Mouse (Mus musculus) cerebellum, adult 2 months (tissue): ENCODE measurements around the gene Fam13c.

ENCODE experiments used
- CTCF ChIP-seq: fragments of 200-500 bp; IDR thresholded peaks from 2 replicates; pipeline ENCODE4 v1.5.1; 2011; ENCODE audit warnings: low read depth, mild to moderate bottlenecking, control low read depth, low read length, moderate library complexity, borderline replicate concordance; ENCODE audit not compliant: insufficient read depth
- POLR2A ChIP-seq: fragments of 200-500 bp; IDR thresholded peaks from 2 replicates; pipeline ENCODE4 v1.6.1; 2011; ENCODE audit warnings: low read length, control low read depth, borderline replicate concordance; ENCODE audit not compliant: insufficient read depth

- TF ChIP-seq CTCF (no peak), POLR2A (no peak)
Observed at GRCm38 (mm10) chr10:70486651-70487050, 46.4 kb downstream of the Fam13c start.
